8 mouse cellular contexts compared by ENCODE assay signal in the genomic region with DNA sequence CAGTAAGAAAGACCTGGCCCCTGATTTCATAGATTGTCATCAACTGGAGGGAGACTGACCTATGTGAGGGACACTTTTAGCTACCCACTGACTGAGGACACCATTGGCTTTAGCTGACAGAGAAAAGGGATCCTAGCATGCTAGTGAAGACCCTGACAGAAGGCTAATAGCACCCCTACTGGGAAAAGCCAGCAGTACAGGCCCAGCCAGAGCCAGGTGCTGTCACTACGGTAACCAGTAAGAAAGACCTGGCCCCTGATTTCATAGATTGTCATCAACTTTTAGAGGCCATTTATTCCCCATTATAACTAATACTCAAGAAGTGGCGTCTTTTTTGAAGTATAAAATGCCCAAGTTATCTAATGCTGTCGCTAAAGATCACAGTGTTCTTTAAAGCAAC.
DNase-seq lines count a peak whose midpoint lies in the region; TF ChIP-seq lines count a peak whose summit lies in the region.

No protein-coding gene starts in this region.

- H3K4me1 ChIP-seq in small intestine, adult 2 months (ENCODE audit: control insufficient read depth, insufficient read depth, insufficient read length, low read length): no peaks in the 10 kb centered on the region

- TF ChIP-seq CTCF in left cerebral cortex, adult 2 months (IDR thresholded peaks at IDR 0.05): peak; percentile 34
- TF ChIP-seq CTCF in small intestine, adult 2 months (IDR thresholded peaks at IDR 0.05; ENCODE audit: extremely low read depth, insufficient read length, insufficient replicate concordance, low read depth, low read length): peak; percentile 32; the same call in 1 of the 2 replicates

- no peak overlapping the region for H3K4me3 ChIP-seq in left cerebral cortex, adult 2 months
- H3K4me3 ChIP-seq in small intestine, adult 2 months (ENCODE audit: low read depth, low read length): no peak overlapping the region

- 62% methylated on average over 3 of the region's 3 CpGs for WGBS in small intestine, adult 2 months

- peak; percentile 17 for DNase-seq in adrenal gland, postnatal 25 days
- DNase-seq in adrenal gland, postnatal 36 days: no peak
- no peak for DNase-seq in left cerebral cortex, adult 2 months (ENCODE audit: extremely low spot score in 1 of 2, low spot score in 2 of 2)
- no peak for DNase-seq in left cerebral cortex, adult 9 months (ENCODE audit: low spot score in 2 of 2)
- DNase-seq in induced T-regulatory cell, adult 2 months (ENCODE audit: low read depth): peak; percentile 30
- no peak for DNase-seq in left cerebral cortex, adult 11 months (ENCODE audit: low spot score)
- DNase-seq in right cerebral cortex, adult 18-20 months: no peak

- intact Hi-C loops in left cerebral cortex, adult 2 months (cut with DNase I): loop anchor here (2.0 kb wide), 1 partner anchor 104 kb away; no protein-coding TSS in a partner anchor

- no peak for TF ChIP-seq POLR2A in small intestine, adult 2 months (IDR thresholded peaks at IDR 0.05; ENCODE audit: low read depth, low read length)

- no peaks in the 10 kb centered on the region for H3K36me3 ChIP-seq in small intestine, adult 2 months (ENCODE audit: control insufficient read depth, insufficient read depth, low read length)

- no peak overlapping the region for H3K27ac ChIP-seq in left cerebral cortex, adult 2 months
- H3K27ac ChIP-seq in small intestine, adult 2 months (ENCODE audit: insufficient read depth, low read depth, low read length): no peak overlapping the region

- no peaks in the 10 kb centered on the region for H3K27me3 ChIP-seq in small intestine, adult 2 months (ENCODE audit: control insufficient read depth, insufficient read depth, low read length)

Comparison
In these comparisons a context has a peak if more than half of its experiments do, and no peak if none do; other contexts are left out.
1. DNase-seq: peak in adrenal gland, postnatal 25 days (single experiment) and induced T-regulatory cell, adult 2 months (single experiment); none in adrenal gland, postnatal 36 days (0 of 2), left cerebral cortex, adult 2 months (0 of 2), left cerebral cortex, adult 9 months (0 of 2), left cerebral cortex, adult 11 months (single experiment) and right cerebral cortex, adult 18-20 months (single experiment).